Mouse (Mus musculus) skeletal muscle tissue, adult 2 months (tissue): Measurements from ENCODE around the gene Irf2.
A peak's percentile ranks its signal among the peaks of the same experiment; 100 is the strongest.

Source experiments
- DNase-seq: peaks from one replicate; pipeline ENCODE4 v3.0.0-alpha.2; 2012; ENCODE audit warnings: low read depth, low spot score

Irf2 gene

GRCm38 (mm10) chr8:46842676-46843181 is 103.2 kb downstream of the Irf2 start:
- peak; percentile 87 for DNase-seq

- no peak for DNase-seq
Measured at GRCm38 (mm10) chr8:46843855-46844254, 104.3 kb downstream of the Irf2 start.

GRCm38 (mm10) chr8:46844371-46844973 is 104.9 kb downstream of the Irf2 start:
- DNase-seq = no peak

GRCm38 (mm10) chr8:46844974-46845774 is 105.6 kb downstream of the Irf2 start:
- peak; percentile 56 for DNase-seq

GRCm38 (mm10) chr8:46845891-46846290 is 106.4 kb downstream of the Irf2 start:
- DNase-seq = no peak

- DNase-seq = no peak
Measured at GRCm38 (mm10) chr8:46846893-46847292, 107.4 kb downstream of the Irf2 start.

- DNase-seq = no peak
Measured at GRCm38 (mm10) chr8:46848011-46848641, 108.6 kb downstream of the Irf2 start.

- no peak for DNase-seq
Measured at GRCm38 (mm10) chr8:46848931-46849330, 109.4 kb downstream of the Irf2 start.

- DNase-seq = no peak
Measured at GRCm38 (mm10) chr8:46849458-46849857, 109.9 kb downstream of the Irf2 start.

GRCm38 (mm10) chr8:46850258-46850897 is 110.8 kb downstream of the Irf2 start:
- DNase-seq = no peak

GRCm38 (mm10) chr8:46851560-46851959 is 112.0 kb downstream of the Irf2 start:
- no peak for DNase-seq

- no peak for DNase-seq
Measured at GRCm38 (mm10) chr8:46852377-46852776, 112.8 kb downstream of the Irf2 start.

GRCm38 (mm10) chr8:46859164-46859846 is 119.8 kb downstream of the Irf2 start:
- DNase-seq = no peak

- DNase-seq = no peak
Measured at GRCm38 (mm10) chr8:46859847-46860167, 120.3 kb downstream of the Irf2 start.

- DNase-seq = no peak
Measured at GRCm38 (mm10) chr8:46862508-46862907, 123.0 kb downstream of the Irf2 start.

GRCm38 (mm10) chr8:46865428-46865827 is 125.9 kb downstream of the Irf2 start:
- no peak for DNase-seq

- no peak for DNase-seq
Measured at GRCm38 (mm10) chr8:46867440-46867839, 127.9 kb downstream of the Irf2 start.

GRCm38 (mm10) chr8:46868346-46869065 is 129.0 kb downstream of the Irf2 start:
- peak; percentile 86 for DNase-seq

- DNase-seq = no peak
Measured at GRCm38 (mm10) chr8:46869521-46869925, 130.0 kb downstream of the Irf2 start.

GRCm38 (mm10) chr8:46871086-46871485 is 131.6 kb downstream of the Irf2 start:
- DNase-seq = no peak
